Mouse (Mus musculus): ENCODE data around the gene Vav2.
A peak's percentile ranks its signal among the peaks of the same experiment; 100 is the strongest.

Gene Vav2

GRCm38 (mm10) chr2:27314269-27314668 is 112.6 kb downstream of the Vav2 start:
- DNase-seq: no peak

GRCm38 (mm10) chr2:27312500-27312899 is 114.3 kb downstream of the Vav2 start:
- no peak for DNase-seq

DNA sequence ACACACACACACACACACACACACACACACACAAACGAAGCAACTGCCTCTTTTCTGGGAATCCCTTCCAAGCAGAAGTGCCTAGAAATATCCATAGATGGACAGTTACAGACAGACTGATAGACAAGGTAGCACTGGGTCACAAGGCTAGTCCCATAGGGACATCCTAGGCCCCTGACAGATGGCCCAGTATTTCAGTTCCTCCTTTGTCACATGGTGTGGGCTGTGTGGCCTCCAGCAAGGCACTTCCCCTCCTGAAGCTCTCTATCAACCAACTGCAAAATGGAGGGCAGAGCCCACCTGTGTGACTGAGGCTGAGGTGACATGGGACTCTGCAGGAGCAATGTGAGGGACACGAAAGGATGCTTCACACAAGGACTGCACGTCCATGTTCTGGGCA is 115.2 kb downstream of the Vav2 start:
- no peak for DNase-seq

DNA sequence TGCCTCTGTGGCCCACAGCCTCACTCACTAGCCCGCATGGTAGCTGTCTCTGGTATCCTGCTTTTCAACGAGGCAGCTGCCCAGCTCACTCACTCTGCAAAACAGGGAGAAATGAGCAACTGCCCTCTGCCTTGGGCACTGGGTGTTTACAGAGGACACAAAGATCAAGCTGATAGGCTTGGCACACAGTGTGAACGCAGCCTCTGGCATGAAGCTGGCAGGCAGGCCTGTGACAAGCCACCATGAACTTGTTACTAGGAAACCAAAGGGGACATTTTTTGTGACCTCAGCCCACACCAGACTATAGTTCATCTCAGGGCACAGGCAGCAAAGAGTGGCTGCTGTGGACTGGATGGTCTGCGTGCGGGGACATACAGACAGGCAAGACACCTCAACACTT is 115.9 kb downstream of the Vav2 start:
- DNase-seq: no peak

DNA sequence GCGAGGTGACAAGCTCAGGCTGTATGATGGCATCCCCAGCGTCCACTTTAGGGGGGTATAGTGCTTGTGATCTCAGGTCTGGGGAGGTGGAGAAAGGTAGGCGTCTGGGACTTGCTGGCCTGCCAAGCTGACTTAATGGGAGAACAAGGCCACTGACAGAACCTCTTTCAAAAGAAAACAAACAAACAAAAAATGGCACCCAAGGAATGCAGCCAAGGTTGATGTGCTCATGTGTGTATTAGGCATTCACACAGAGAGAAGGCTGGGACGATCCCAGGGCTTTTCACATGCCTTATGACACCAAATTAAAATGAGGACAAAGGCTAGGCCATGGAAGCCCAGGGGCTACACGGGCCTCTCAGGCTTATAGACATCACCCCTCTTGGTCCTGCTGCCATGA is 116.6 kb downstream of the Vav2 start:
- DNase-seq: no peak

GRCm38 (mm10) chr2:27306628-27307027 is 120.2 kb downstream of the Vav2 start:
- DNase-seq: no peak

DNA sequence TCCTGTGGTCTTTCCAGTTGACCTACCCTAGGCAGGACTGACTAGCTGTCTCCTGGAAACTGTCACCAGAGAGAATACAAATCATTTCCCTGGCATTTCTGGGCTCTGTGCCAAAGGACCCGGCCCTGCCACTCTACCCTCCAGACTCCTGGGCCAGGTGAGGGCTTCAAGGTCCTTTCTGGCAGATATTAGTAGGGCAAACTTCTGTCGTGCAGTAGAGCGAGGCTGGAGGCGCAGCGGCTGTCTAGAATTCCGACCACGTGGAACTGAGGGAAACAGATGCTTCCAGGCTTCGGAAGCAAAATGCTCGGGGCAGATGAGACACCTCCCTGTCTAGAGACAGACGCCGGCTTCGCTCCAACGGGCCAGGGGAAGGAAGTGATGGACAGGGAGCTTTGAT is 122.1 kb downstream of the Vav2 start:
- DNase-seq: no peak

DNA sequence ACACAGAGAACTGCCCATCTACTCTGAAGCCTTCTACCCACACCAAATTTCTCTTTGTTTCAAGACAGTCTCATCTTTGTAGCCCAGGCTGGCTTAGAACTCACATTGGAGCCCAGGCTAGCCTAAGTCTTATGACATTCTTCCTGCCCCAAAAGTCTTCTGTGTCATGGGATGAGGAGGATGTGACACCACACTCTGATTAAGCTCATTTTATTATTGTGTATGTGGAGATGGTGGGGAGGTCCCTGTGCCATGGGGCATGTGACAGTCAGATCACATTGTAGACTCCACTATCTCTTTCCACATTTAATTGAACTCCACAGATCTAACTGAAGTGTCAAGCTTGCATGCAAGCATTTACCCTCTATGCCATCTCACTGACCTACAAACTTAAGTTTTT is 122.8 kb downstream of the Vav2 start:
- DNase-seq: no peak

GRCm38 (mm10) chr2:27301444-27302111 is 125.3 kb downstream of the Vav2 start:
- DNase-seq: no peak

DNA sequence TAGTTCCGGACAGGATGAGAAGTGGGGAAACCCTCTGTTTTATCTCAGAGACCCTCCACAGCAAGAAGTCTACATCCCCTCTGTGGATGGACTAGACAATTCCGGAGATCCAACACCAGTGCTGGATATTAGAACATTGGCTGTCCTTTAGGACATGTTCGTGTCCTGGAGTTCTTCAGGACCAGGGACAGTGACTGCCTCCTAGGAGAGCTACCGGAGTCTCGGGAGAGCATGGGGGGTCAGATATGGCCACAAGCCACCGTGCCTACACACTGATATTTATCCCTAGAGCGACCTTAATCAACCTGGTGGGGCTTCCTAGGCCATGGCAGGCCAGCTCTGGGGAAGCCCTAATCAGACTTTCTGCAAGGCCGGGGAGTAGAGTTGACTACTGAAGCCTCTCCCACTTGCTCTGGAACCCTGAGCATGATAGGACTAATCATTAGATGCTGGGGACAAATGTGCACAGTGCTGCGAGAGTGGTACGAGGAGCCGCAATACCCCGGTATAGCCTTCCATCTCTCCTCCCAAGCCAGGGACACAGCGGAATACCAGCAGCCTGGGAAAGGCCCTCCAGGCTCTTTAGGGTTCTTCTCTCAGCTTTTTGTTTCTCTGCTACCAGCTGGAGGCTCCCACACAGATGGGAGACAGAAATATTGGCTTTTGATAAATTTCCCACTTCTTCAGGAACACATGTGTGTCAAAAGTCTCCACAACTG is 125.9 kb downstream of the Vav2 start:
- DNase-seq: no peak

GRCm38 (mm10) chr2:27296656-27297406 is 130.0 kb downstream of the Vav2 start:
- peak; percentile 58 to 70 for DNase-seq

- DNase-seq: no peak
These were observed 132.1 kb downstream of the Vav2 start for GRCm38 (mm10) chr2:27294777-27295176.

DNA sequence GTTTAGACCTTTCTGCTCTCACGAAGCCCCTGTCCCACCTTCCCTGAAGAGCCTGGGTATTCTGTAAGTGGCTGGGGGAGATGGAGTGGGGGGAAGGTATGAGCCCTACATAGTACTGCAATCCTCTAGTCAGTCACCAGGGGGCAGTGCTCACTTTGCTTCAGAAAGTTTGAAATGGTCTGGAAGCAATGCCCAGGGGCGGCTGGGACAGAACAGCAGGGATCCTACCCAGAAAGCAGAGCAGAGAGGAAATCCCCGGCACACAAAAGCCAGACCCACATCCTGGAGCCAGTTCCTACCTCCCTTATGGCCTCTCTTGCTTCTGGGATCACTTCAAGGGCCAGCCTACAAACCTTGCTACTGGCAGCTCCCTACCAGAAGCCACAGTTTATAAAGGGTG is 137.8 kb downstream of the Vav2 start:
- peak; percentile 43 to 67 for DNase-seq

DNA sequence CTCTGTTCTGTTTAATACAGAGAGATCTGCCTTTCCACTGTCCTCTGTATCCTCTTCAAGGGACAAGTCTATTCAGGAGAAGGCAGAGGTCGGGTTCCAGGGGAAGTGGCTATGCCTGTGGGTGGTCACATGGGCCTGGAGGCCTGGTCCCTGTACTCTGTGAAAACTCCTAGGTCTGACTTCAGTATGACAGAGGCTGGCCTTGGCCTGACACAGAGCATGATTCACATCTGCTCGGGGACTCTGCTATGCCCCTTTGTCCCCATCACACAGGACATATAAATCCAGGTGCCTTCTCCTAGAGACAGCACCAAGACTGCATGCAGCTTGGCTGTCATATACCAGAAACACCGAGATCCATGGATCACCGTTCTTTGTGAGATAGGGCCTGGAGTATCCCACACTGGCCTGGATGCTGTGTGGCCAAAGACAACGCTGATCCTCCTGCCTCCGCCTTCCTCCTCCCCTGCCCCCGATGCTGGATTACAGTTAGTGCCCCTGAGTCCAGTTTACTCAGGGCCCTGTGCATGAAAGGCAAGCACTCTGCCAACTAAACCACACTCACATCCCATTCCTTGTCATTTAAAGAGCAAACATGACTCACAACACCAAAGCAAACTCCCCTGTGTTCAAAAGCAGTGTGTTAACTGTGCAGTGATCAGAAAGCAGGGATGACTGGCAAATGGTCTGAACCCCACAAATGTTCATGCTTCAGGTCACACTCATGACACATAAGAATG is 139.7 kb downstream of the Vav2 start:
- DNase-seq: no peak

GRCm38 (mm10) chr2:27284441-27284840 is 142.4 kb downstream of the Vav2 start:
- DNase-seq: no peak

- DNase-seq: no peak
These were observed 145.1 kb downstream of the Vav2 start for GRCm38 (mm10) chr2:27281771-27282170.

- DNase-seq: peak; percentile 32 to 36
These were observed 145.8 kb downstream of the Vav2 start for GRCm38 (mm10) chr2:27280920-27281611.

GRCm38 (mm10) chr2:27278859-27279258 is 148.0 kb downstream of the Vav2 start:
- no peak for DNase-seq

DNA sequence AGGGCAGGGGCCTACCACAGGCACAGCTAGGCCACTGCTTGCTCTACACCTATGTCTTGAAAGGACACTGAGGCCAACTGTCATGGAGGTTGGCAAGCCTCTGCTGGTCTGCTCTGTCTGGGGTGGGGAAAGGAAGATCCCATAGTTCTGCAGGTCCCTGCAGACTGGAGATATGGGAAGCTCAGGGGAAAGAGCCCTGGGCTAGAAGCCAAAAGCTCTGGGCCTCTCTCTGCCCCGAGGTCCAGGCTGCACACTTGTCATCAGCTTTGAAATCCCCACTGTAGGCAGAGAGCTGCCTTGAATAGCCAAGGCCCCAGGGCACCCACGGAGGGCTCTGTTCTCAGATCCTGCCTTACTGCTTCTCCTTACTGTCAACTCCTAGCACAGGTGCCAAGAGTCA is 158.5 kb downstream of the Vav2 start:
- no peak for DNase-seq

- DNase-seq: no peak
These were observed 161.0 kb downstream of the Vav2 start for GRCm38 (mm10) chr2:27265819-27266218.

GRCm38 (mm10) chr2:27262984-27263383 is 163.8 kb downstream of the Vav2 start:
- DNase-seq: no peak

- DNase-seq: no peak
These were observed 175.4 kb downstream of the Vav2 start for GRCm38 (mm10) chr2:27251434-27251833.

GRCm38 (mm10) chr2:27248211-27248610 is 178.6 kb downstream of the Vav2 start, which contains the start of gene Sardh:
Gene Sardh (minus strand): TSS chr2:27248337.
- no peak for DNase-seq

Measured in thymus, adult 18-20 months (tissue).